Mouse (Mus musculus) limb, embryonic 11.5 days (tissue): ENCODE measurements at regions not wholly inside any gene's neighbourhood (a gene's known extent, or its start where the extent isn't known, plus 50 kb on each side); places are given as distances from the start of the nearest gene placed in this dataset.
A peak's percentile ranks its signal among the peaks of the same experiment; 100 is the strongest.

Source experiments
- ATAC-seq: fragments of 200-750 bp; cut with Nextera tagmentation; 2 replicates; pipeline ENCODE4 v1.8.0; 2017; ENCODE audit warnings: low read depth; ENCODE audit not compliant: insufficient number of reproducible peaks, low FRiP score, low TSS enrichment
- DNase-seq: peaks from one replicate; pipeline ENCODE4 v3.0.0-alpha.2; 2015; ENCODE audit warnings: low spot score
- H3K27ac ChIP-seq: fragments of 300-500 bp; sonication (generic); replicated peaks from 2 replicates; pipeline ENCODE4 v1.5.1; 2014; ENCODE audit warnings: low read depth, mild to moderate bottlenecking, low read length
- H3K27me3 ChIP-seq: fragments of 300-500 bp; sonication (generic); 2 replicates; pipeline ENCODE4 v1.6.1; 2014; ENCODE audit warnings: mild to moderate bottlenecking, low read length, mixed read lengths; ENCODE audit not compliant: control insufficient read depth, insufficient read depth
- H3K36me3 ChIP-seq: fragments of 300-500 bp; sonication (generic); 2 replicates; pipeline ENCODE4 v1.6.1; 2014; ENCODE audit warnings: mild to moderate bottlenecking, low read length, moderate library complexity, mixed read lengths; ENCODE audit not compliant: control insufficient read depth, insufficient read depth
- H3K4me1 ChIP-seq: fragments of 300-500 bp; sonication (generic); 2 replicates; pipeline ENCODE4 v1.6.1; 2014; ENCODE audit warnings: low read length, mixed read lengths; ENCODE audit not compliant: control insufficient read depth, insufficient read depth
- H3K4me2 ChIP-seq: fragments of 300-500 bp; sonication (generic); 2 replicates; pipeline ENCODE4 v1.6.1; 2014; ENCODE audit warnings: low read depth, mild to moderate bottlenecking, moderate library complexity; ENCODE audit not compliant: severe bottlenecking
- H3K4me3 ChIP-seq: fragments of 300-500 bp; sonication (generic); 2 replicates; pipeline ENCODE4 v1.5.1; 2014; ENCODE audit warnings: low read depth, low read length
- H3K9ac ChIP-seq: fragments of 300-500 bp; sonication (generic); 2 replicates; pipeline ENCODE4 v1.6.1; 2014; ENCODE audit warnings: mild to moderate bottlenecking, low read length
- H3K9me3 ChIP-seq: fragments of 300-500 bp; sonication (generic); 2 replicates; pipeline ENCODE4 v1.6.1; 2016; ENCODE audit warnings: low read length; ENCODE audit not compliant: control insufficient read depth
- WGBS: fragments of 180-500 bp; shearing (Covaris S2); extraction: QIAGEN DNeasy Blood & Tissue Kit; methylation state at CpG from one replicate; pipeline ENCODE4 v1.1.7; 2014; 5-methylcytosine and 5-hydroxymethylcytosine counted together

DNA sequence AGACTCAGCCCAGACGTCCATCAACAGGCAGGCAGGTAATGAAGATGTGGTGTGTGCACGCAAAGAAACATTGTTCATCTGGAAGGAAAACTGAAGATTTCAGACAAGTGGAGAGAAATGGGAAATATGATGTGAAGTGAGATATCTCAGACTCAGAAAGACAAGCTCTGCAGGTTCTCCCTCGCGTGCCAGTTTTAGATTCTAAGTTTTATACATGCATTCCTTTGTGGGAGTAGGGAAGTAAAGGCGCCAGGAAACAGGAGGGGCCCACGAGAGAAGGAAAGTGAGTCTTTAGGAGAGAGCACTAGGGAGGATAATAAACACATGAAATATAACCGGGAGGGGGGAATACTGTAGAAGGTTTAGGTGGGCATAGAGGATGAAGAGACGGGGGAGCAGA, 223.7 kb downstream of the Ptpru start:
- WGBS: 83% methylated on average over 8 of the region's 8 CpGs
- ATAC-seq: no peak
- no peak overlapping the region for H3K27ac ChIP-seq
- H3K4me3 ChIP-seq: no peak overlapping the region
- H3K4me2 ChIP-seq: no peak overlapping the region
- no peaks in the 10 kb centered on the region for H3K27me3 ChIP-seq
- no peak overlapping the region for H3K9ac ChIP-seq
- H3K9me3 ChIP-seq: no peaks in the 10 kb centered on the region
- no peaks in the 10 kb centered on the region for H3K36me3 ChIP-seq
- no peaks in the 10 kb centered on the region for H3K4me1 ChIP-seq
- DNase-seq: no peak

DNA sequence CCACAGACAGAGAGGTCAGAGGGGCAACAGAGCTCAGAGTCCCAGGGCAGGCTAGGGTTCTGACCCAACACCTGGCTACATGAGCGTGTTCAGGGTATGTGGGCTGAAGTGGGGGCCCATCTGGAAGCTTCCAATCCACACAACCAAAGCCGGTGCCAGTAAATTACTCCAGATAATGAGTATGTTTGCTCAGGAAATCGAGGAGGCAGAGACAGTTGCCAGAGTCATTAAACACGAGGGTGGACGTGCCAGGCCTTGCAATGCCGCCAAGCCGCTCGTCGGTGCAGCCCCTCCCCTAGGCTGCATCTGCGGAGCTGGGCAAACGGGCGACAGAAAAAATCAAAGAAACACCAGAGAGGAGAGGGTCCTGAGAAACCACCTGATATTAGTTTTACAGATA, 222.5 kb downstream of the Ptpru start:
- 75% methylated on average over 12 of the region's 12 CpGs for WGBS
- Histone ChIP-seq H3K9ac (no peak overlapping the region), H3K36me3 (no peaks in the 10 kb centered on the region), H3K4me3 (no peak overlapping the region), H3K27ac (no peak overlapping the region), H3K4me1 (no peaks in the 10 kb centered on the region), H3K27me3 (no peaks in the 10 kb centered on the region), H3K9me3 (no peaks in the 10 kb centered on the region), H3K4me2 (no peak overlapping the region)
- ATAC-seq (no peak), DNase-seq (no peak)

DNA sequence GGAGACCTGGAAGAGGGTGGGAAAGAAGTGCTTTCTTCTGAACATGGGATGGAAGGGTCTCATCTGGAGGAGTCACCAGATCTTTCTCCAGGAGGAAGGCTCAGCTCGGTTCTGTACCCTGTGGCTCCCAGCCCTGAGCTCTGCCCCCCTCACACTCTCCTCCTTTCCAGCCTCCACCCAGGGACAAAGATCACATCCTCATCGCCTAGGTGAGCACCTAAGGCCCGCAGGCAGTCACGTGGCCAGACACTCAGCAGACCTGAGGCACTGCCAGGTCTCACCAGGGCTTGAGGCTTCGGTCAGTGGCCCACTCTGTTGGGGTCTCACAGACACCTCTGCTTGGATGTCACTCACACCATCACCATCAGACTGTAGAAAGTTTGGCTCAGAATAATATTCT, 200.0 kb downstream of the Ptpru start:
- Histone ChIP-seq H3K9ac (no peak overlapping the region), H3K4me2 (no peak overlapping the region), H3K4me1 (no peaks in the 10 kb centered on the region), H3K36me3 (no peaks in the 10 kb centered on the region), H3K4me3 (no peak overlapping the region), H3K27me3 (no peaks in the 10 kb centered on the region), H3K27ac (no peak overlapping the region), H3K9me3 (no peaks in the 10 kb centered on the region)
- 80% methylated on average over 5 of the region's 5 CpGs for WGBS
- DNase-seq: no peak
- ATAC-seq: no peak

DNA sequence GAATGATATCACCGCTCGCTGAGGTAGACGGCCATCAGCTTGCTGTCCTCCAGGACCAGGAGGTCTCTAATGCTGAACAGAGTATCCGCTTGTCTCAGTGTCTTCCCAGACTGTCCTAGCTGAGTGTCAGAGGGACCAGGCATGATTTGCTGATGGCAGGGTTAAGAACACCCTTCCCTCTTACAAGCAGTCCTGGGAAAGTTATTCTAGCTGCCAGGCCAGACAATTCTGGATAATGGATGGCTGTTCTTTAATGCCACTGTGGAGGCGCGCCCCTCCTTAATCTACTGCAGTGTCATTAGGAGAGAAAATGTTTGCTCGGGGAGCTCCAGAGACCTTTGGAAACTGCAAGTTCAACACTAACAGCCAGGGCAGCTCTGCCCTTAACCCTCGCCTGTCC, 182.1 kb downstream of the Ptpru start:
- Histone ChIP-seq H3K36me3 (no peaks in the 10 kb centered on the region), H3K27ac (no peak overlapping the region), H3K4me3 (no peak overlapping the region), H3K9me3 (no peaks in the 10 kb centered on the region), H3K4me2 (no peak overlapping the region), H3K27me3 (no peaks in the 10 kb centered on the region), H3K9ac (no peak overlapping the region), H3K4me1 (no peaks in the 10 kb centered on the region)
- 45% methylated on average over 8 of the region's 8 CpGs for WGBS
- DNase-seq (no peak), ATAC-seq (no peak)

DNA sequence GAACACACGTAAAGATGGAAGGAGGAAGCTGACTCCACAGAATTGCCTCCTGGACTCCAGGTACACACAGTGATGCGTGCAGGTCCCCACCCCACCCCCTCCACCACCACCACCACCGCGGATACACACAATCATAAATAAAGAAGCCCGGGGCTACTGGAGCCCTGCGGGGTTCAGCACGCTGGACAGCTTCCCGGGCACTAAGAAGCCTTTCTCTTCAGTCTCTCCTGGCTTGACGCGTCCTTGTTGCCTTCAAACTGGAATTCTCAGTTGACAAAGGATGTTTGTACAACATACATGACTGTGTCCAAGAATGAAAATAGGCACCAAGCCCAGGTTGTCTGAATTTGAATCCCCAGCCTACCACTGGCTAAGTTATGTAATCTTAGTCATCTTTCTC, 180.2 kb downstream of the Ptpru start:
- Histone ChIP-seq H3K4me3 (no peak overlapping the region), H3K9me3 (no peaks in the 10 kb centered on the region), H3K27me3 (no peaks in the 10 kb centered on the region), H3K36me3 (no peaks in the 10 kb centered on the region), H3K4me1 (no peaks in the 10 kb centered on the region), H3K27ac (no peak overlapping the region), H3K9ac (no peak overlapping the region), H3K4me2 (no peak overlapping the region)
- 22% methylated on average over 10 of the region's 10 CpGs for WGBS
- ATAC-seq (no peak), DNase-seq (peak; percentile 69)

DNA sequence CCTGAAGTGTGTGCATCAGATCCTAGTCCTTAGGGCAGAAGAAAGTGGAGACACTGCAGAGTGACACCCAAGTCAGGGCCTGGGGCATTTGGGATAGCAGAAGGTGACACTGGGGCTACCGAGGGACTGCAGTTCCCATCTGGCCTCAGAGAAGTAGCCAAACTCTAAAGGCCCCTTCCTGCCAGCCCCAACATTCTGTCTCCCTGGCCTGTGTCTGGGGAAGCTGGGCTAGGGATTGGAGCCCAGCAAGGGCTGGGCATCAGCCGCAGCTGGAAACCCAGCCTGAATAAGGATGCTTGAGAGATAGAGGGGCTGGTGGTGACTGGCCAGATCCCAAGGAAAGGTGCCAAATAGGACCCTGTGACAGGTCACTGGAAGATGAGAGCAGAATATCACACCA, 177.2 kb downstream of the Ptpru start:
- DNase-seq (no peak), ATAC-seq (no peak)
- Histone ChIP-seq H3K4me3 (no peak overlapping the region), H3K4me2 (no peak overlapping the region), H3K4me1 (no peaks in the 10 kb centered on the region), H3K27me3 (no peaks in the 10 kb centered on the region), H3K36me3 (no peaks in the 10 kb centered on the region), H3K9me3 (no peaks in the 10 kb centered on the region), H3K27ac (no peak overlapping the region), H3K9ac (no peak overlapping the region)
- WGBS: 76% methylated on average over 2 of the region's 2 CpGs

DNA sequence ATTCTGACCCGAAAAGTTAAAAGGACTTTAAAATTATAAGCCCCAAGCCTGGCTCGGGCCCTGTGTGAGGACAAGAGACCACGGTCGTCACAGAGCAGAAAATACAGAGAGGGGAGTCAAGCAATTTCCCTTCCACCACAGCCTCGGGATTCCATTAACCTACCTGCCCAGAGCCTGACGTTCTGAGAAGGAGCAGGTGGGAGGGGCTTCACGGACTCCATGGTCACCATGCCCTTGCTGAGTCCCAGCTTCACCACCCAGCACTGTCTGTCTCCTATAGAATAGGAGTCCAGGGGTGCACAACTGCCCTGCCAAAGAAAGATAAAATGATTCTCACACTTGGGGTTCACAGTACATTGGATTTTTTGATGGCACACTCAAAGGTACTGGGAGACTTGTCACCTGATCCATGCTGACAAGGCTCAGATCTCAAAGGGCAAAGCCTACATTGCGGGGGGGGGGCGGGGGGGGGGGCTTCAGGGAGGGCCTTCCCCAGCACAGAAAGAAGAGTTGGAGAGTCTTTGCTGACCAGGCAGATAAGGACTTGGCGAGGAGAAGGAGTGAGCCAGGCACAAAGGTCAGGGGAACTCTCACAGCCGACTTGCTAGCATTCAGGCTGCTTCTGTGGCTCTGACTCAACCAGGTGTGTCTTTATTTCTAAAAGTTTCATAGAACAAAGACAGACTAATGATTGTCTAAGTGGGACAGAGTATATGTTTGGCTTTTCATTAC, 166.1 kb downstream of the Ptpru start:
- no peak overlapping the region for H3K9ac ChIP-seq
- H3K36me3 ChIP-seq: no peaks in the 10 kb centered on the region
- H3K27ac ChIP-seq: no peak overlapping the region
- no peaks in the 10 kb centered on the region for H3K4me1 ChIP-seq
- H3K27me3 ChIP-seq: no peaks in the 10 kb centered on the region
- 60% methylated on average over 10 of the region's 11 CpGs for WGBS
- no peak overlapping the region for H3K4me3 ChIP-seq
- no peak overlapping the region for H3K4me2 ChIP-seq
- DNase-seq (no peak), ATAC-seq (no peak)
- no peaks in the 10 kb centered on the region for H3K9me3 ChIP-seq

DNA sequence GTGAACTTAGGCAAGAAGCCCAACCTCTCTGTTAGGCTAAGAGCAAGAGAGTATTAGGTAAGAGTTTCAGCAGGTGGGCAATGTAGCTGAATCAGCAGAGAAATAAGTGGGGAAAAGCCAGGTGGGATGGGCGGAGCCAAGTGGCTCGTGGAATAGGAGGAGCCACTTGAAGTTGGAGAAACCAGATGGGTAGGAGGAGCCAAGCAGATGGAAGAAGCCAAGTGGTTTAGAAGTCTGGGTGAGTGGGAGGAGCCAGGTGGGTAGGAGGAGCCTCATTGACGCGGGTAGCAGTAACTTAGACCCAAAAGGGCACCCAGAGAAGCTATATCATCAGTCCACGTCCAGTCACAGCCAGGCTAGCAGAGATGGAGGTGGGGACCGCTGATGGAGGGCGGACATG, 160.1 kb downstream of the Ptpru start:
- Histone ChIP-seq H3K9ac (no peak overlapping the region), H3K36me3 (no peaks in the 10 kb centered on the region), H3K9me3 (no peaks in the 10 kb centered on the region), H3K4me3 (no peak overlapping the region), H3K27ac (no peak overlapping the region), H3K4me1 (no peaks in the 10 kb centered on the region), H3K4me2 (no peak overlapping the region), H3K27me3 (no peaks in the 10 kb centered on the region)
- DNase-seq (no peak), ATAC-seq (no peak)
- 85% methylated on average over 7 of the region's 7 CpGs for WGBS

DNA sequence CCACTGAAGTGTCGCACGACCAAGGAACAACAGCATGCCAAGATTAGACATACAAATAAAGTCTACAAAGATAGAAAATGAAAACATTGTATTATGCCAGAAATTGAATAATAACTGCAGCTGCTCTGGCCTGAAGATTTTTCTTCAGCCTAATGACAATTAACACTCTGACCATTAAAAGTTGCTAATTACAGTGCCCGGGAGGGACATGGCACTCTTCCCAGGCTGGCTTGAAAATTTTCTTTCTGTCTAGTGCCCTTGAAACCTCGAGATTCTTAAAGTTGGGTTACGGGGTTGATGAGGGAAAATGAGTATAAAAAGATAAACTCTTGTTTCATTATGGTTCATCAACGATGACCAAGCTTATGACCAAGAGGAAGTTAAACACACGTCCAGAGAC, 154.9 kb downstream of the Ptpru start:
- ATAC-seq (no peak), DNase-seq (no peak)
- no peak overlapping the region for H3K9ac ChIP-seq
- H3K9me3 ChIP-seq: no peaks in the 10 kb centered on the region
- no peaks in the 10 kb centered on the region for H3K36me3 ChIP-seq
- no peaks in the 10 kb centered on the region for H3K27me3 ChIP-seq
- H3K4me3 ChIP-seq: no peak overlapping the region
- WGBS: 83% methylated on average over 7 of the region's 7 CpGs
- no peaks in the 10 kb centered on the region for H3K4me1 ChIP-seq
- no peak overlapping the region for H3K4me2 ChIP-seq
- H3K27ac ChIP-seq: no peak overlapping the region
